Mouse (Mus musculus): Measurements from ENCODE around the gene Gm11037. TPM values are rescaled to one million over a fixed set of nuclear protein-coding genes. Genes with fewer than 3 reads are reported as not detected.

The Gm11037 gene
- polyA plus RNA-seq (2012; fragmentation: generic; extraction: Trizol): not detected

DNA sequence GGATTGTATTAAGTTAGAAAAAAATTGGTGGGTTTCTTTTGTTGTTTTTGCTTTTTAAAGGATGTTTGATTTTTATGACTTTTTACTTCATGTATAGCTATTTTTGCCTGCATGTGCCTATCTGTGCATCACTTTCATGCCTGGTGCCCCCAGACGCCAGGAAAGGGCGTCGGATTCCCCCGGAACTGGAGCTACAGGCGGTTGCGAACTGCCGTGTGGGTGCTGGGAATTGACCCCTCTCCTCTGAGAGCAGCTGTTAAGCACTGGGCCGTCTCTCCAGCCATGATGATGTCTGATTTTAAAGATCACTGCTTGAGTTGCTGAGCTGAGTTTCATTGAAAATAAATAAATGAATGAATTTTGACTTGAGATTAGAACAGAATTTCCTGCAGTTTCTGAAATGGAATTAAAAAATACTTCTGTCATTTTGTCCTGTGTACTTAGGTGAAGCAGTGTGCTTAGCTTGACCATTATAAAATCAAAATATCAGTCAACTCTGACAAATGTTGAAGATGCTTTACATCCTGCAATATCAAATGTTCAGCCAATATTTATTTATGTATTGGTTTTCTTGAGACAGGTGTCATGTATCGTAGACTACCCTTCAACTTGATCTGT is at the start of gene Gm11037:
TSS of gene Gm11037 (plus strand) at position 568 of the 618 bp plus-strand sequence.

DNA sequence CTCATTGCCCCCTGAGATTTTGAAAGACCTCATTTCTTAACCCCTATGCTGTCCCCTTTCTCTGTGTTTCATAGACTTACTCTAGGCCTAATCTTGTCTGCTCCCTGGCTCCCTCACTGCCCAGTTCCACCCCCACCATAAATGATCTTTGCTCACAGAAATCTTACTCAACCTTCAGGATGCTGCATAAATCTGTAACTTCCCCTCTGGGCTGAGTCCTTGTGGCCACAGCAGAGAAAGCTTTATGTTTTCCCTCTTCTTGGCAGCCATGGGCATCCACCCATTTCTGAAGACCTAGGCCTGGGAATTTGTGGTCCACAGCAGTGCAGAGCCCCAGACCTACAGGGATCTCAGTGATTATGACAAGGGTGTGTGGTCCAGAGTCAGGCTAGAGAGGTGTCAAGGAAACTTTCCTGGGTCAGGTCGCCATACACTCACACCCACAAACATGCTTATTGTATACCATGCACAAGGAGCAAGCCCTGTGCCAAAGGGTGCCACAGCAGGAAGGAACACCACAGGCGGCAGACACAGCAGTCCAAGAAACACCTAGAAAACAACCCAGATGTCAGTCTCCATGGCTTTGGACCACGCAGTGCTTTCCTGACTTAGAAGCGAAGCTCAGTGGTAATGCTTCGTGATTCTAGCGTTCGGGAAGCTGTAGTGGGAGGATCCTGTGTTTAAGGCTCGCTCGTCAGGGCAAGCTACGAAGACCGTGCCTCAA is 46.5 kb upstream of the Gm11037 start, which contains the start of gene Siglec1:
TSS of gene Siglec1 (minus strand) at position 99 of the 724 bp plus-strand sequence.

DNA sequence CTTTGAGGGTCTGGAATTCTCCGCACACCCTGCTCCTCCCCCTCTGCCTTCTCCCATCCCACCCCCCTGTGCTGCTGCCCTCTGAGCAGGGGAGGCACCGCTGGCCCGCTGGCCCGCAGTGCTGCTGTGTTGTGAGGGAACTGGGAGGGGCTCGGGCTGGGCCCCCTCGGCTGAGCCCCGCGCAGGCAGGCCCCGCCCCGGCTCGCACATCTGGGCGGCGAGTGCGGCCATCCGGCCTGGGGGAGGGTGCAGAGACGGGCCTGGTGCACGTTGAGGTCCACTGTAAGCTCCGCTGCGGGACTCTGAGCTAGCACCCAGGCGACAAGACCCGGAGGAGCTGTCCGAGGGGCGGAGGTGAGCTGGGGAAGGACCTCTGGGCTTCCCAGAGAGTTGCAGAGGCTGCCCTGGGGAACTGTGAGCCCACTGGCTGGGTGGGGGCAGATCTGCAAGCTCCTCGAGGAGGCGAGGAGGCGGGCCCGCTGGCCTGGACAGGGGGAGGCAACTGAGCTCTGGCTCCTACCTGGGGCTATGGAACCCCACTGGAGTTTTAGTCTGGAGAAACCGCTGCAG is 6.1 kb upstream of the Gm11037 start, which contains the start of gene Hspa12b:
TSS of gene Hspa12b (plus strand) at position 120 of the 570 bp plus-strand sequence.

DNA sequence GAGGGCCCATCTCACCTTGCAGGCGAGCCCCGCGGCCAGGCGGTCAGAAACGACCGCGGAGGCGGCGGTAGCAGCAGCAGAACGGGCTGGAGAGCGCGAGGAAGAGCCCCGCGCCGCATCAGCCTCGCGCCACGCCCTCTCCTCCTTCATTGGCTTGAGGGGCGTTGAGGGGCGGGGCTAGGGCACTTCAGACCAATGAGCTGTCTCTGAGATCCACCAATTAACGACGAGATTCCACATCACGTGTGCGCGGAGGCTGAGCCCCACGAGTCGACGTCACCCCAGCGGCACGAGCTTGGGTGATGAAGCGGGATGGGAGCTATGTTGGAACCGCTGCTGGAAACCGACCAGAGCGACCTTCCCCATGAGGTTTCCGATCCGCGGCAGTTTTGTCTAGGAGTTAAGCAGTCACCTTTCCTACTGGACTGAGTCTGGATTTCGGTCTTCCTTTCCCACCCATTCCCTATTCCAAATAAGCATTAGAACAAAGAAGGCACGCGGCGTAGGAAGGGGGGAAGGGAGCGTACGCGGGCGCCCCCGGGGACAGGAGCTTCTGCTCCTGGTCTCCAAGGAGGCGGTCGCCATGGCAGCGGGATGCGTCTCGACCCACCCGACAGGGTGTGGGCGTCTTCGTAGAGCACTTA is 26.8 kb downstream of the Gm11037 start, which contains the start of gene 1700037H04Rik:
TSS of gene 1700037H04Rik (minus strand) at position 144 of the 644 bp plus-strand sequence.

DNA sequence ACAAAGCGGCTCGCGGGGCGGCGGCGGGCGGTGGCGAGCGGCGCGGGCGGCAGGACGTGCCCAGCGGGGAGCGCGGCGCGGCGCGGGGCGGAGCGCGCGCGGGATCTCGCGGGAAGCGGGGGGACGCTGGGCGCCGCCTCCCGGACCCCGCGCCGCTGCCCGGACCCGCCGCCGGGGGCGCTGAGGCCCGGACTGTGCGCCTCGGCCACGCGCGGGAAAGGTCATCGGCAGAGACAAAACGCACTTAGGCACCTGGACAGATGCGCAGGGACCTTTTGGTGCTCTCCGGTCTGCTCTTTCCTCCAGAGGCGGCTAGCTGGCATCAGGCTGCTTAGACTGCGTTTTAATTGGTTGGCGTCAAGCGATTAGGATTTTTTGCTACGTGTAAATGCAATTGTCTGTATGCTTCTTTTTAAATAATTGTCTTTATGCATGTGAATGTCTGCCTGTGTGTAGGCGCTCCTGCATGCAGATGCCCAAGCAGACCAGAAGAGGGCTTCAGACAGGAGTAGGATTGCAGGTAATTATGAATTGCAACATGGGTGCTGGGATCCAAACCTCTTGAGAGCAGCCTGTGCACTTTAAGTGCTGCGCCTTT is 46.8 kb downstream of the Gm11037 start, which contains the start of gene Cenpb:
TSS of gene Cenpb (minus strand) at position 78 of the 598 bp plus-strand sequence.

Other genes with a start within 250 kb of the Gm11037 start
- gene 4930402H24Rik, start 227.1 kb upstream of the Gm11037 start, polyA plus RNA-seq (2012; fragmentation: generic; extraction: Trizol): 1 to 10 TPM; 1.8 to 8.0 TPM
- gene Atrn, start 227.0 kb upstream of the Gm11037 start, polyA plus RNA-seq (2012; fragmentation: generic; extraction: Trizol): 1 to 10 TPM in 1 of 2 experiments, under 1 TPM in 1; 0.39 to 4.5 TPM
- gene Gfra4, start 90.4 kb upstream of the Gm11037 start, polyA plus RNA-seq (2012; fragmentation: generic; extraction: Trizol): under 1 TPM in 1 of 2 experiments, not detected in 1; 0.05 TPM
- gene Adam33, start 69.7 kb upstream of the Gm11037 start, polyA plus RNA-seq (2012; fragmentation: generic; extraction: Trizol): under 1 TPM in 1 of 2 experiments, not detected in 1; 0.08 TPM
- under 1 TPM; 0.02 TPM for gene Siglec1, start 46.7 kb upstream of the Gm11037 start, polyA plus RNA-seq (2012; fragmentation: generic; extraction: Trizol)
- gene Hspa12b, start 6.2 kb upstream of the Gm11037 start, polyA plus RNA-seq (2012; fragmentation: generic; extraction: Trizol): 1 to 10 TPM; 2.0 to 5.5 TPM
- gene 1700037H04Rik, start 26.6 kb downstream of the Gm11037 start, polyA plus RNA-seq (2012; fragmentation: generic; extraction: Trizol): 100 to 1,000 TPM in 1 of 2 experiments, 10 to 100 TPM in 1; 81.6 to 171 TPM
- gene Cenpb, start 46.6 kb downstream of the Gm11037 start, polyA plus RNA-seq (2012; fragmentation: generic; extraction: Trizol): 100 to 1,000 TPM; 119 to 157 TPM
- gene Cdc25b, start 53.5 kb downstream of the Gm11037 start, polyA plus RNA-seq (2012; fragmentation: generic; extraction: Trizol): 10 to 100 TPM; 47.5 to 50.7 TPM
- gene Spef1, start 53.8 kb downstream of the Gm11037 start, polyA plus RNA-seq (2012; fragmentation: generic; extraction: Trizol): 10 to 100 TPM in 1 of 2 experiments, 1 to 10 TPM in 1; 1.5 to 10.4 TPM
- gene Ap5s1, start 73.6 kb downstream of the Gm11037 start, polyA plus RNA-seq (2012; fragmentation: generic; extraction: Trizol): 10 to 100 TPM; 19.7 to 32.1 TPM
- 10 to 100 TPM in 1 of 2 experiments, 1 to 10 TPM in 1; 7.8 to 20.3 TPM for gene Mavs, start 100.6 kb downstream of the Gm11037 start, polyA plus RNA-seq (2012; fragmentation: generic; extraction: Trizol)
- gene Pank2, start 129.0 kb downstream of the Gm11037 start, polyA plus RNA-seq (2012; fragmentation: generic; extraction: Trizol): 10 to 100 TPM; 12.9 to 19.9 TPM
- gene Rnf24, start 219.4 kb downstream of the Gm11037 start, polyA plus RNA-seq (2012; fragmentation: generic; extraction: Trizol): 1 to 10 TPM in 1 of 2 experiments, under 1 TPM in 1; 0.74 to 8.6 TPM